Mouse (Mus musculus): ENCODE data around the gene Stt3b.

DNA sequence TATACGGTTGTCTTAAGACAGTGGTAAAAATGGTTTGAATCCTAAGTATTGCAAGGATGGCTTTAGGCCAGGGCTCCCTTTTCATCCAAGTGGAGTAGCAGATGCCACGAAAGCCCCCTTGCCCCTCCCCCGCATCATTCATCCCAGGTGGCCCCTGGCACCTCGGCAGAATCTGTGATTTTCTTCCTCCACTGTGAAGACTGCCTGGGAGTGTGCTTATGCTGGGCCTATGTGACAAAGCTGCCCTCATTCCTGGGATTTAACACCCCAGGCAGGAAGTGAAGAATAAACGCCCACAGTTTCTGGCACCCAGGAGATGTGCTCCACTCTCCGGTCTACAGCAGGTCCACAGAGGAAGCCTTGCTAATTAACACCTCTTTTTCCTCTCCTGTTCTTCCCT lies 28.6 kb upstream of the Stt3b start:
- TF ChIP-seq CTCF (IDR thresholded peaks at IDR 0.05; ENCODE audit: insufficient read depth, low read depth, low read length) (no peak), POLR2A (IDR thresholded peaks at IDR 0.05; ENCODE audit: insufficient read depth, low read depth, low read length) (no peak)
